Mouse (Mus musculus): Measurements from ENCODE around the gene Bach2. TPM values are rescaled to one million over a fixed set of nuclear protein-coding genes. Genes with fewer than 3 reads are reported as not detected.

The Bach2 gene
- polyA plus RNA-seq, 1 experiment from 2014 or later: 4.4 TPM

- ATAC-seq (no peak), DNase-seq (ENCODE audit: low read depth, low spot score) (no peak)
- POLR2A ChIA-PET: no interaction called here
- in situ Hi-C loops (cut with MboI; ENCODE audit: low pct_unique_long_range_greater_than_20kb): loop anchor here (5.0 kb wide), 1 partner anchor 399 kb away; no protein-coding TSS in a partner anchor
- CTCF ChIA-PET: interaction anchor here (2.2 to 2.5 kb wide), 2 partner anchors 10 to 14 kb away, joined by 6 to 9 read pairs; no protein-coding TSS in a partner anchor
- peak; percentile 46 for TF ChIP-seq CTCF (IDR thresholded peaks at IDR 0.05)
- H3K27me3 ChIP-seq: no peaks in the 10 kb centered on the region
Measured at GRCm38 (mm10) chr4:32551337-32551736, 312.7 kb downstream of the Bach2 start.

GRCm38 (mm10) chr4:32555506-32555905, 316.9 kb downstream of the Bach2 start:
- in situ Hi-C loops (cut with MboI; ENCODE audit: low pct_unique_long_range_greater_than_20kb): no loop called here
- DNase-seq (ENCODE audit: low read depth, low spot score): no peak
- POLR2A ChIA-PET: interaction anchor here (0.7 kb wide), 1 partner anchor 13 kb away, joined by 3 read pairs; no protein-coding TSS in a partner anchor
- no peaks in the 10 kb centered on the region for H3K27me3 ChIP-seq
- CTCF ChIA-PET: no interaction called here
- no peak for TF ChIP-seq CTCF (IDR thresholded peaks at IDR 0.05)
- no peak for ATAC-seq

GRCm38 (mm10) chr4:32560246-32560645, 321.6 kb downstream of the Bach2 start:
- DNase-seq (ENCODE audit: low read depth, low spot score): no peak
- ATAC-seq: no peak
- in situ Hi-C loops (cut with MboI; ENCODE audit: low pct_unique_long_range_greater_than_20kb): no loop called here

GRCm38 (mm10) chr4:32560724-32561554, 322.3 kb downstream of the Bach2 start:
- CTCF ChIA-PET: interaction anchor here (0.7 to 2.2 kb wide), 3 partner anchors 9 to 506 kb away, joined by 3 to 9 read pairs (median 4); no protein-coding TSS in a partner anchor

More at GRCm38 (mm10) chr4:32560246-32560645, 321.6 kb downstream of the Bach2 start:
- POLR2A ChIA-PET: no interaction called here
- CTCF ChIA-PET: interaction anchor here (0.7 to 2.2 kb wide), 3 partner anchors 9 to 505 kb away, joined by 3 to 9 read pairs (median 4); no protein-coding TSS in a partner anchor
- TF ChIP-seq CTCF (IDR thresholded peaks at IDR 0.05): no peak
- H3K27me3 ChIP-seq: no peaks in the 10 kb centered on the region

GRCm38 (mm10) chr4:32561555-32562095, 323.0 kb downstream of the Bach2 start:
- no peaks in the 10 kb centered on the region for H3K27me3 ChIP-seq
- ChIA-PET POLR2A (interaction anchor here (0.6 kb wide), 1 partner anchor 10 kb away, joined by 4 read pairs; no protein-coding TSS in a partner anchor), CTCF (interaction anchor here (2.2 kb wide), 1 partner anchor 10 kb away, joined by 9 read pairs; no protein-coding TSS in a partner anchor)
- DNase-seq (ENCODE audit: low read depth, low spot score) (no peak), ATAC-seq (no peak)
- in situ Hi-C loops (cut with MboI; ENCODE audit: low pct_unique_long_range_greater_than_20kb): no loop called here
- peak; percentile 48 for TF ChIP-seq CTCF (IDR thresholded peaks at IDR 0.05)

More at GRCm38 (mm10) chr4:32560724-32561554, 322.3 kb downstream of the Bach2 start:
- DNase-seq (ENCODE audit: low read depth, low spot score) (no peak), ATAC-seq (no peak)
- TF ChIP-seq CTCF (IDR thresholded peaks at IDR 0.05): no peak
- POLR2A ChIA-PET: interaction anchor here (0.6 kb wide), 1 partner anchor 11 kb away, joined by 4 read pairs; no protein-coding TSS in a partner anchor
- no peaks in the 10 kb centered on the region for H3K27me3 ChIP-seq
- in situ Hi-C loops (cut with MboI; ENCODE audit: low pct_unique_long_range_greater_than_20kb): no loop called here

- in situ Hi-C loops (cut with MboI; ENCODE audit: low pct_unique_long_range_greater_than_20kb): no loop called here
- H3K27me3 ChIP-seq: no peaks in the 10 kb centered on the region
- no peak for TF ChIP-seq CTCF (IDR thresholded peaks at IDR 0.05)
- no peak for ATAC-seq
- POLR2A ChIA-PET: interaction anchor here (0.6 kb wide), 1 partner anchor 8 kb away, joined by 5 read pairs; no protein-coding TSS in a partner anchor
- CTCF ChIA-PET: interaction anchor here (2.2 kb wide), 1 partner anchor 11 kb away, joined by 9 read pairs; no protein-coding TSS in a partner anchor
- DNase-seq (ENCODE audit: low read depth, low spot score): no peak
Measured at GRCm38 (mm10) chr4:32562319-32563115, 323.9 kb downstream of the Bach2 start.

GRCm38 (mm10) chr4:32564416-32564815, 325.8 kb downstream of the Bach2 start:
- POLR2A ChIA-PET: no interaction called here
- DNase-seq (ENCODE audit: low read depth, low spot score) (no peak), ATAC-seq (no peak)
- in situ Hi-C loops (cut with MboI; ENCODE audit: low pct_unique_long_range_greater_than_20kb): no loop called here
- no peaks in the 10 kb centered on the region for H3K27me3 ChIP-seq
- no peak for TF ChIP-seq CTCF (IDR thresholded peaks at IDR 0.05)
- CTCF ChIA-PET: no interaction called here

- TF ChIP-seq CTCF (IDR thresholded peaks at IDR 0.05): no peak
- CTCF ChIA-PET: no interaction called here
- in situ Hi-C loops (cut with MboI; ENCODE audit: low pct_unique_long_range_greater_than_20kb): no loop called here
Measured at GRCm38 (mm10) chr4:32564918-32565317, 326.3 kb downstream of the Bach2 start.

GRCm38 (mm10) chr4:32569054-32569453, 330.4 kb downstream of the Bach2 start:
- DNase-seq (ENCODE audit: low read depth, low spot score): peak; percentile 78
- no peak for TF ChIP-seq CTCF (IDR thresholded peaks at IDR 0.05)
- ChIA-PET POLR2A (no interaction called here), CTCF (no interaction called here)
- no peaks in the 10 kb centered on the region for H3K27me3 ChIP-seq
- in situ Hi-C loops (cut with MboI; ENCODE audit: low pct_unique_long_range_greater_than_20kb): no loop called here
- peak; percentile 54 for ATAC-seq

More at GRCm38 (mm10) chr4:32564918-32565317, 326.3 kb downstream of the Bach2 start:
- no peak for ATAC-seq
- no peak for DNase-seq (ENCODE audit: low read depth, low spot score)
- H3K27me3 ChIP-seq: no peaks in the 10 kb centered on the region
- POLR2A ChIA-PET: no interaction called here

Measured in Patski (cell line).